Mouse (Mus musculus) cerebellum, adult 18-20 months (tissue): Measurements from ENCODE around the gene Brd4.
A peak's percentile ranks its signal among the peaks of the same experiment; 100 is the strongest.
"Not testable (repeated sequence)": the region's sequence is repeated elsewhere in the genome, so short reads cannot be mapped to it uniquely, and the experiment has no call there.

Source experiments
- DNase-seq, 2 experiments: peaks; one replicate each; pipeline ENCODE4 v3.0.0; 2021

The Brd4 gene

DNA sequence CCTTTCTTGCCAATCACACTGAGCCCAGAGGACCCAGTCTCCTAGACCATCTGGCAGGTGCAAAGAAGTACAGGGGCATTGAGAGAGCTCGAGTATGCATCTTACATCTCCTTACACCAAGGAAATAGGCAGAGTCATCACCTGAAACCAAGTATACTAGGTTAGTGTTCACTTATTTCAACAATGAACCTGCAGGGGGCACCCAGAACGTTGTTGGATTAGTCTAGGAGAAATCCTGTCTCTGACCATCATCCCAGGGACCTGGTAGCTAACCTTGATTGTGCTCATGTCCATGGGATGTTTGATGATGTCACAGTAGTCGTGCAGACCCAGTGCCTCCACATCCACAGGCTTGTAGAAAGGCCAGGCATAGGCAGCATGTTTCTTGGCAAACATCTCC, 63.6 kb downstream of the Brd4 start:
- DNase-seq, result no peak

DNA sequence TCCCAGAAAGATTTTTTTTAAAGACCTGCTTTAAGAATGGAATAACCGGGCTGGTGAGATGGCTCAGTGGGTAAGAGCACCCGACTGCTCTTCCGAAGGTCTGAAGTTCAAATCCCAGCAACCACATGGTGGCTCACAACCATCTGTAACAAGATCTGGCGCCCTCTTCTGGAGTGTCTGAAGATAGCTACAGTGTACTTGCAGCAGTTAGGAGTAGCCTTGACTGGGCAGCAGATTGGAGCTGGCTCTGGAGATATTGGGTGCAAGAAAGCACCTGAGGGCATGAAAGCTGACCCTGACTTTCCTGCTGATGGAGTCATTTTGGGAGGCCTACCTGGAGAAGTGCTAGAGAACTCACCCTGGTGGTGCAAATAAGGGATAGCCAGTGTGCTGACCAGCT, 68.9 kb downstream of the Brd4 start:
- not testable (repeated sequence) for DNase-seq

DNA sequence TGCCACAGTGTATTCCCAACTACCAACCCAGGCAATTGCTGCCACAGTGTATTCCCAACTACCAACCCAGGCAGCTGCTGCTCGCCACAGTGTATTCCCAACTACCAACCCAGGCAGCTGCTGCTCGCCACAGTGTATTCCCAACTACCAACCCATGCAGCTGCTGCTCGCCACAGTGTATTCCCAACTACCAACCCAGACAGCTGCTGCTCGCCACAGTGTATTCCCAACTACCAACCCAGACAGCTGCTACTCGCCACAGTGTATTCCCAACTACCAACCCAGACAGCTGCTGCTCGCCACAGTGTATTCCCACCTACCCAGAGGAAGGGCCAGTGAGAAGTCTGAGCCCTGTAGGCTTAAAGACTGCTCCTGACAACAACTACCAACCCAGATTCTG, 73.0 kb downstream of the Brd4 start:
- not testable (repeated sequence) for DNase-seq

DNA sequence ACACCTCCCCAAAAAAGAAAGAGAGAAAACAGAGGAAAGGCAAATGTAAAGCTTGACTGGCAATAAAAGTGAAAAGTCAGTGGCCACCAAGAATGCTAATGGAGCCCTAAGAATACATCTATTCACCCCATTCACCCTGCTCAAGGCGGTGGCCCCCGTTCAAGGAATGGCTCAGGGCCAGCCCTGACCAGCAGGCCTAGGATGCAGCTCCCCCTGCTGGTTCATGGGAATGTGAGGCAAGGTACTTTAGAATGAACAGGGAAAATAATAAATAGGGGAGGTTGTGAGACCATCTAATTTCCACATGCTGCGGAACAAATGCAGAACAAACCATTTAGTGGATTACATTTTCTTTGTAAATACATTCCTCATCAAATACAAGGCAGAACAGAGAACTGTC, 74.8 kb downstream of the Brd4 start:
- DNase-seq, result peak; percentile 63 to 77

DNA sequence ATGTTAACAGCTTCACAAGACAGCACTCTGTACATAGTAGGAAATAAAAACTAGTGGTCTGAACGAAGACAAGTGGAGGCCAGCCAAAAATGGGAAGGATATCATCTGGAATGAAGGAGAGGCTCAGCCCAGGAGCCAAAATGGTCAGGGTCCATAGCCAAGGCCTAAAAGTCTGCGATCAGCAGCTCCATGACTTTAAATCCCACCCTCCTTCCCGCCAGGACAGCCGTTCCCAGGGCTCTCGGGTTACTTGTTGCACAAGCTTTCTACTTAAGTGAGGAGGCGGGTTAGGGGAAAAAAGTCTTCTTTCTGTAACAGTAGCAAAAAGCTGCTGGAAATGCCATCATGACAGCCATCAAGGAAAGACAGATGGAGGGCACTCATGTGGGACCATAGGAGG, 75.4 kb downstream of the Brd4 start:
- DNase-seq, result no peak

DNA sequence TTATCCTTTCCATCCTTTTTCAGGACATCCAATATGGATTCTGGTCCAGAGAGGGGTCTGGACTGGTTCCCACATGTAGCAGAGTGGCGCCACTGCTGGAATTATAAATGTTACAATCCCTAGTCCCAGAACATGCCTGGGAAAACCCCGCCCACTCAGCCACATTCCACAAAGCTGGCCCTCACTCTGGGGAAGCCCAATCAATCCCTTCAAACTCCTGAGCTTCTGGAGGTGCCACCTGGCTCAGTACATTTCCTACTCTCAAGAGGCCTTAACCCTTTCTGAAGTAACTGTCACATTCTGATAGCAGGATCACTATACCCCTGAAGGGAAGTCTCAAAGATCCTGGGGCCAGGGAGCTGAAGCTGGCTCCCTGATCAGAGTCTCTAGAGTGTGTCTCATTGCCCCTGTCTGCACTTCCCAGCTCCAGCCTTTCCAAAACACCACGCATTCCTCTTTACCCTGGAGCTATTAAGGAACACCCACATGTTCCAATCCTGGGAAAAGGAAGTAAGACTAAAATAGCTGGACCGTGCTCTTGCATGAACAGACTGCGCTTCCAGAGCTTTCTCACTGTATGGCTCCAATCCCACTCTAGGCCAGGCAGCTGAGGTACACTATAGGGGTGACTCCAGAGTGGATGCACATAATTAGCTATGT, 76.8 kb downstream of the Brd4 start:
- DNase-seq, result no peak

DNA sequence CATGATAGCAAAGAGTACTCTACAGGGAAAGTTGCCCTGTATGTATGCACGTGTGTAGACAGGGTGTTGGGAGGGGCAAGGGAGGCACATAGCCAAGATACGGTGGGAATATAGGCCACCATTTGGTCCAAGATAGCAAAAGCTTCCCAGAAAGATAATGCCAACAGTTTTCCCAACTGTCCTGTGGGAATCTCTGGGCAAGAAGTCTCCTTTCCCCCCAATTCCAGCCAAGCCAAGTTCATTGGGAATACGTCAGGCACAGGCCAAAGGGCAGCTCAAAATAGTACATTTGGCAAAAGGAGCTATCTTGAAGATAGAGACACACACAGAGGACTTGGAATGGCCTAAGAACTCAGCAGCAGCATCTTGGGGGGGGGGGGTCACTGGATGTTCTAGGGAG, 79.2 kb downstream of the Brd4 start:
- no peak for DNase-seq

DNA sequence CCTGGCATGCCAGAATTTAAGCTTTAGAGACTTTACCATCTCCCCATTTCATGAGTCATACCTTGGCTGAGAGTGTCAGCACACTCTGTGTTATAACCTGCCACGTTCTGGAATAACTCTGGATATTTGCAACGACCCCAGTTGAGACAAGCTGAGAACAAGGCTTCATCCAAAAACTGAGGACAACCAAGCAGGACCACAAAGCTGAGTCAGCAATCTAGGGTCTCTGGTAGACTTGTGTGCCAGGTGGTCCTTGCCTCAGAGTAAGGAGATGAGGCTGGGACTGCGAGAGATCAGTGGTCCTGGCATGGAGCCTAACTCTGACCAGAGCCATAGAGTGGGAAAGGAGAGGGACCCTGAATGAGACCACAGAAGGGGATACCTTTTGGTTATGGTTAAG, 81.5 kb downstream of the Brd4 start:
- no peak for DNase-seq

DNA sequence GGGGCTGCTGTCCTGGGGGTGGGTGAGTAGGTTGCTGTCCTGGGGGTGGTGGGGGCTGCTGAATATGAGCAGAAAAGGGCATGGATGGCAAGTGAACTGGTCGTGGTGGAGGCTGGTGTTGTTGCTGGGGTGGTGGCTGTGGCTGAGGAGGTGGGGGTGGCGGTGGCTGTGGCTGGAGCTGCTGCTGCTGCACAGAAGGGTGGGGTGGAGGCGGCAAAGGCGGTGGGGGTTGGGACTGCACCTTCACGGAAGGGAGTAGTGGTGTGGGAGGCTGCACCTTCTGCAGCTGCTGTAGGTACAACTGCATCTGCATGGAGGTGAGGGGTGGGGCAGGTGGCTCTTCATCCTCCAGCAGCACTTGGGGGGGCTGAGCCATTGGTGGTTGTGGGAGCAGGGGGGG, 83.4 kb downstream of the Brd4 start:
- no peak for DNase-seq

DNA sequence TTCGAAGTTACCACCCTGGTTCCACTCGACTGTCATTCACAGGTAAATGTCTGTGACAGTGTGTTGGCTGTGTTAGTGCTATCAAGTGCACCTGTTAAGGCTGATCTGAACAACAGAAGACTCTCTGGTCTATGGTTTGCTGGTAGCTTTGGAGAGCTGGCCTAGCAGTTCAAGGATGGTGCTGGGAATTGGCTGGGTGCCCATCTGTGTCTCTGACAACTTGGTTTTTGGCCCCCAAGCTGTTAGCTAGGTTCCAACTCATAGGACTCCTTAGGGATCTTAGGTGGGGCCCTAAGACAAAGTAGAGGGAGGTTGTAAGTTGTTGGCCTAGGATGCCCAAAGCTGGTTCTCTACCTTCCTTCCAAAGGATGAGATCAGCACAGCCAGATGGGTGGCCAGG, 84.7 kb downstream of the Brd4 start:
- DNase-seq, result no peak

DNA sequence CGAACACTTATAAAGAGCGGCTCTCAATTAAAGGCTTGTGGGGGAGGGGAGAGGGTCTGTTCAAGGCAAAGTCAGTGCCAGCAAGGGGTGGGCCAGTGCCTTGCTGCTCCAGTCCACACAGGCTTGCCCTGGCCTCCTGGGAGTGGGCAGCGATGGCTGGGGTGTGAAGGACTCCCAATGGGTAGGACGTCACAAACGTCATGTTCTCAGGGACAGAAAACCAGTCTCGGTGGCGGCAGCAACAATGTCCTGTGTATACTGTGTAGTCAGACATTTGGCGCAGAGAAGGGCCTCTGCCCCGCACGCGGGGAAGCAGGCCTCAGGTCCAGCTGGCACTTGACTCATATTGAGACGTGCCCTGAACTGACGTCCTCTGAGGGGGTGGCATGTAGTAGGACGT, 87.4 kb downstream of the Brd4 start:
- DNase-seq, result peak; percentile 26 to 31

DNA sequence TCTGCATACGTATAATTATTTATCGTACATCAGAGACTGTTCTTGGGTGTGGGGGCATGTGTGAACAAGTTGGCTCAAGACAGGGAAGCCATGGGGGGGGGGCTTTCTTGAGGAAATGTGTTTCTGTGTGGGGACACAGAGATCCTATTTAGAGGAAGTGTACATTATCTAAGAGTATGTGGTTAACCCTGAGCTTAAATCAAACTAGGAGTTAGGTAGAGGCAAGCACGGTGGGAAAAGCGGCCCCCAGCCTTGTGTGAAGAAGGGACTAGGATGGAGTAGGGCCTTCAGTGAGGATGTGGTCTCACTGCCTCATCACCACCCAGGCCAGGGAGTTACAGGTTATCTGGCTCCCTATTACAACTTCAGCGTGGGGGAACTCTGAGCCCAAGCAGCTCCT, 88.8 kb downstream of the Brd4 start:
- DNase-seq, result no peak

DNA sequence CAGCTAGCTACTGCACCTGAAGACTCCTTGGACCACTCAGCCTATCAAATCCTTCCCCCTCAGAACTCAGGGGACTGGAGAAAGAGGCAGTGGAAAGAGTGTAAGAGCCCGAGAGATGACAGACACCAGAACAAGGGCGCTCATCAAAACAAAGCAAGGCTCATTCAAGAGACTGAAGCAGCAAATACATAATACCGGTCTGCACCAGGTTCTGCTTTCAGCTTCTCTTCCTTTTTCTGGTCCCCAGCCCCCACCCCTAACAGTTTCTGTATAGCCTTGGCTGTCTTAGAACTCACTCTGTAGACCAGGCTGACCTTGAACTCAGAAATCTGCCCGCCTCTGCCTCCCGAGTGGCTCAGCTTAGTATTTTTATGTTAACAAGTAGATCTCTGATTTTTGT, 91.5 kb downstream of the Brd4 start:
- DNase-seq, result no peak

DNA sequence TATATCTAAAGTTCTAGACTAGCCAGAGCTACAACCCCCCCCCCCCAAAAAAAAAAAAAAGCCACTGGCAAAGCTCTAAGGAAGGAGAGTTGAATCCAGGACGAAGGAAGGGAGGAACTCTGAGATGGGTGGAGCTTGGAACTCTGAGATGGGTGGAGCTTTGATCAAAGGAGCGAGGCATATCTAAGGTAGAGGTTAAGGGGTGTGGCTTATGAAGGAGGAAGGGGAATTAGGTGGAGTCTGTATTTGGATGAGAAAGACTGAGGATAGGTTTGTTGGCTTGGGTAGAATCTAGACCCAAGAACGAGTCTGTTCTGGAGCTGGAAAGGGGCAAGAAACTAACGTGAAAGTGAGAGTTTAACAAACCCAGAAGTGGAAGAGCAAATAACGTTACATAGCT, 94.7 kb downstream of the Brd4 start:
- DNase-seq, result no peak

DNA sequence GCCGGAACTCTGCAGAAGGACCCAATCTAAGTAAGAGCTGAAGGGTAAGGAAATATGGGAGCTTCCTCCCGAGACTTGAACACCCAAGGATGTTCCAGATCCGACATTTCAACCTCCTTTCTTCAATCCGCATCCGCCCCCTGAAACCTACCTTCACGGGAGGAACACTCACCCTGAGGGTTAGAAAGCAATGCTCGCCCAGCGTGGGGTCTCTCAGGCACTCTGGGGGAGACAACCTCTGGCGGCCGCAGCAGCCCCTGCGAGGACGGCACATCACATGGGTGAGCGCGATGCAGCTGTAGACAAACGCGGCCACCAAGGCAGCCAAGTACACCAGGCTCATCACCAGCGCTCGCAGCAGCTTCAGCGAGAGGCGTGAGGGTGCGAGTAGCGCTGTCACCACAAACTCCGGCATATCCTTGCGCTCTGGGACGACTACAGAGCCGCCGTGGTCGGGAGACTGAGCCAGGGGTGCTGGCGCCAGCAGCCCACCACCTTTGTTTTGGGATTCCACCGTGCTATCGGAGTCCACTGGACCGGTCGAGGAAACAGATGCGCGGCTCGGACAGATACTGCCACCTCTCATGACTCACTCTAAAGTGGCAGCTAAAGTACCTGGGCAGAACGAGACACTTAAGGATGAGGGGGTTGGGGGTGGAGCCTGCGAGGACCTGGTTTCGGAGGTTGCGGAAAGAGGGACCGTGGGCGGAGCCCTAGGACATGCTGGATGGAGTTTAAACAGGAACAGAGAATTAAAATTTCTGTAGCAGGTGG, 95.5 kb downstream of the Brd4 start, which contains the start of gene Ephx3:
Gene Ephx3, minus strand, starts transcription at position 687 of the 774 bp plus-strand sequence.
- DNase-seq, result no peak

DNA sequence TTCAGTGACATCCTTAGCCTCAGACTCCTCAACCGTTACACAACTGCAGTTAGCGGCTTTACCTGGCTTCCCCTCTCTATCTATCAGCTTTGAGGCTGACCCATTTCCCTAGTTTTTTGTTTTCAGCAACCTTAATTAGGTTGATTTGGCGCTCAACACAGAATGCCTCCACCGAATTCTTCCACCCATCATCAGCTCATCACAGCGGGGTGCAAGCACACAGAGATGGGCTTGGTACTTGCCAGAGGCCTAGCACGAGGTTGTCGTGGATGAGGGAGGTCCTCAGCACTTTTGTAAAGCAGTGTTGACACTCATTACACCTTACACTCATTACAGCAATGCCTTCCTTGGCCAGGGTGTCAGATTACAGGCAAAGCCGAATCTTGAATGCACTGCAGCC, 101.5 kb downstream of the Brd4 start:
- no peak for DNase-seq

DNA sequence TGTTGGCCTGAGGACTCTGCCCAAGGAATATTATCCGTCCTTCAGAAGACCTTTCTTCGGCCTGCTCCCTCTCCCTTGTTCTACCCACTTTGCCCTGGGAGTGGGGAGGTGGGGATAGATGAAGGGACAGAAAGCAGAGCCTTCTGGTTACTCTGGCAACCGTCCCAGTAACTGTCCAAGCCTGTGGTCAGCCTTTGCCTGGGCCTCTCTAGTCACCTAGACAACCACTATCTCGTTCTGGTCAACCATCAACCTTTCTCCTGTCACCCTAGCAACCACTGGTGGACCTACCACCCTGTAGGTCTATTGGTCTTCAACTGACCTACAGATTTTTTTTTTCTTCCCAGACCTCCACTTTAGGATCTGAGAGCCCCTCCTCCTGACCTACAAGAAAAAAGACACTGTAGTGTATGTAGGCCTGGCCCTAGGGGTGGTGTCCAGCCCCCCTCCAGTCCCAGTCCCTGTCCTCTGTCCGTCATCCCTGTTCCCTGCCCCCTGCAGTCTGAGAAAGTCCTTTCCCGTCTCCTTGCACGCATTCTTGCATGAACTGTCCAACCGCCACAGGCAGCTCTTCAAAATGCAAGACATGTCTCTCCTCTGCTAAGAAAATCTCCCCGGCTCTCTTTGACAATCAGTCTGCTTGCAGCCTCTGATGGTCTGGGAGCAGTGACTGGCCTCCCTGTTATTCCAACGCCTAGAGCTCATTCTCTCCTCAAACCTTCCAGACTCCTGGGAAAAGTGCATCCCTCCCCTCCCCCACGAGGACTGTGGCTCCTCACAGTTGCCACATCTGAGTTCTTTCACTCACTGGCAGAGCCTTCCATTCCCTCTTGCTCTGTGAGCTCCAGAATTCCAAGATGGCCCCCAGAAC, 104.7 kb downstream of the Brd4 start:
- no peak for DNase-seq

DNA sequence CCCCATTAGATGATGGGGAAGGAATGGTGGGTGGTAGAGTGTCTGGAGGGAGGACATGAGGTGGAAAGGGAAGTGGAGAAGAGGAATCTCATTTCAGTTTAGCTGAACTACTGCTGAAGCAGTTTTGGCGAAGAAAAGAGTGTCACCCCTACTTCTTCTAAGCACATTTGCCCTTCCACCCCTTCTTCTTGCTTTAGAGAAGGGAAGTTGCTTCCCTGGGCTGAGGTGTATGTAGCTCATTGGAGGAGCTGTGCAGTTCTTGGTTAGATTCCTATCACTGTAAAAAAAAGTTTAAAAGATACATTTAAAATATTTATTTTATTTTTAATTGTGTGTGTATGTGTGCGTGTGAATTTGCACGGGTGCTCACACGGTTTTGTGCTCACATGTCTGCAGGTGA, 107.6 kb downstream of the Brd4 start:
- DNase-seq, result no peak

DNA sequence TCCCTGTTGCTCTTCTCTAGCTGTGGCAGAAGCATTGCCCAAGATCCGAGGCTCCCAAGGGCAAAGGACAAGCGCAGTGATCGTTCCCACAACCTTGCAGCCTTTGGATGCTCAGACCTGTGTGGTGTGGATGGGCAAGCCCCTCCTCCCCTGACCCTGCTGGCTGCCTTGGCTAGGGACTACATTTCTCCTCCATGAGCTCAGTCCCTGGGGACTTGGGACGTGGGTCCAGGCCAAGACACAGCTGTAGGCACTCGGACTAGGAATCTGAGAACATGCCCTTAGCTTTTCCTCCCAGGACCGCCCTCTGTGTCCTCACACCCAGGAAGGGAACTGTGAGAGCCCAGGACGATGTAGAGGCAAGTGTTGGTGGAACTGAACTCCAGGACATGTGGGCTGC, 111.4 kb downstream of the Brd4 start:
- no peak for DNase-seq

DNA sequence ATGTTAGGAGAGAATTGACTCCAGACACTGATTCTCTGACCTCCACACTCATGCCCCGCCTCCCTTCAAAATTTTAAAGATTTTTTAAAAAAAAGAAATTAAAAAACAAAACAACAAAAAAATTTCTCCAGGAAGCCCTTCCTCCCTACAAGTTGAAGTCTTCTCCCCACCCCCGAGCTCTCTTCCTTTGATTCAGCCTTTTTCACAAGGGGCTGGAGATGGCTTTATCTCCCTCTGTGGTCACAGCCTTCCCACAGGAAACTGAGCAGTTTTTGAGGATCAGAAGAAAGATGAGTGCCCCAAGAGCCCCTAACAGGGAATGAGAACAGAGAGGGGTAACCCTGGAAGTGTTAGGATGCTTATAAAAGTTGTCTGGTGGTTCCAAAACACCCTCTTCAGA, 112.0 kb downstream of the Brd4 start:
- DNase-seq, result no peak

DNA sequence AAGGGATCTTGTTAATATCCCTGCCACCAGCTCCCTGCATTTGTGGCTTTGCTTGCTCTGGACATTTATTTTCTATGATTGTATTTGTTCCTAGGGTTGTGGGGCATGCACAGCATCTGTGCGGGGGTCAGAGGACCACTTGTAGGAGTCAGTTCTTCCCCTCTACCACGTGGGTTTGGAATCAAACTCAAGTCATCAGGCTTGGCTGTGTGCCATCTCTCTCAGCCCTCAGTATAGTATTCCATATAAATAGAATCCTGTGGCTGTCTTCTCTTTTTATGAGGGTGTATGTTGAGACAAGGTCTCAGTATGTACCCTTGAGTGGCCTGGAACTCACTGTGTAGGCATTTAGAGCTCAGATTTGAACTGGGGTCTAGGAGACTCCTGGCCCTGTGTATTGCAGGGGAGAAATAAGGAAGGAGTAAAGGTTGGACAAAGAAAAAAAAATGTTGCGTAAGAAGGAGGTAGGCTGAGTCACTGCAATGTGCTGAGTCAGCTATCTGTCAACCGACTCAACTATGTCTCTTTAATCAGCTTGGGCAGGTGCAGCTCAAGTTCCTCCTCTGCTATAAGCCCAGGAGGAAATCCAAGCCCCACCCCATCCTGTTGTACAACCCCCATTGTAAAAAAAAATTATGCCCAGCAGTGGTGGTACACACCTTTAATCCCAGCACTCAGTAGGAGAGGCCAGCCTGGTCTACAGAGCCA, 114.8 kb downstream of the Brd4 start:
- no peak for DNase-seq

DNA sequence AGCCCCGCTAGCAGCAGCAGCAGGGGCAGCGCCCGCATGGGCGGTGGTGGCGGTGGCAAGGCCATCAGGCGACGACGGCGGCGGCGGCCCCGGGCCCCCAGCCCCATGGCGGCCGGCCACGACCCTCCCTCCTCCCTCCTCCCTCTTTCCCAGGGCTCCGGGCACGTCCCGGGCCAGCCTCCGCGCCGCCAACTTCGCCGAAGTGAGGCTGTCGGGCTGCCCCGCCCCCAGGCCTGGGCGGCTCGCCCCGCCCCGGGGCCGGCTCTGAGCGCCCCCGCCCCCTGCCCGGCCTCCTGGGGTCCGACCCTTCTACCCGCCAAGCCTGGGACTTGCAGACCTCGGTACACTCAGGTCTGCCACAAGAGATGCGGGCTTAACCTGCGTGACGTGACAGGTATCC, 117.8 kb downstream of the Brd4 start, which contains the start of gene Notch3:
Gene Notch3, minus strand, starts transcription at position 166 of the 400 bp plus-strand sequence.
- DNase-seq, result no peak
